Mouse (Mus musculus) cerebellum, adult 9-11 months (tissue): ENCODE measurements around the gene Tacc2.
A peak's percentile ranks its signal among the peaks of the same experiment; 100 is the strongest.

Experiments used
- DNase-seq: peaks from one replicate; pipeline ENCODE4 v3.0.0; 2022

The Tacc2 gene

GRCm38 (mm10) chr7:130732908-130733307, 155.7 kb downstream of the Tacc2 start:
- no peak for DNase-seq

GRCm38 (mm10) chr7:130733423-130733822, 156.2 kb downstream of the Tacc2 start:
- DNase-seq: no peak

DNA sequence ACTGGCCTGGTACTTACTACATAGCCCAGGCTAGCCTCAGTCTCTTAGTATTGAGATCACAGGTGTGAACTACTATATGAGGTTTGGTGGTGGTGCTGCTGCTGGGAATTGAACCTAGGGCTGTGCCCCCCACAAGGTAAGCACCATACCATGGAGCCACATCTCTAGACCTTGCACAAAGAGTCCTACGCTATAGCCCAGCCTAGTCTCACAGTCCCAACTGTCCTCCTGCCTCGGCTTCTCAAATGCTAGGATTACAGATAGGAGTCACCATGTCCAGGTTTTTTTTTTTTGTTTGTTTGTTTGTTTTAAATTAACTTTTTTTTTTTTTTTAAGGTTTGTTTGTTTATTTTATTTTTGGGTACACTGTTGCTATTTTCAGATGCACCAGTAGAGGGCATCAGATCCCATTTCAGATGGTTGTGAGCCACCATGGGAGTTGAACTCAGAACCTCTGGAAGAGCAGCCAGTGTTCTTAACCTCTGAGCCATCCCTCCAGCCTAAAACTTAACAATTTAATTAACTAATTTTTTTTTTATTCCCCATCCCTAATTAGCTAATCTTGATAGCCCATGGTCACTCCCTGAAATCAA, 157.1 kb downstream of the Tacc2 start:
- DNase-seq: no peak

- DNase-seq: no peak
Observed at GRCm38 (mm10) chr7:130741099-130741498, 163.9 kb downstream of the Tacc2 start.

DNA sequence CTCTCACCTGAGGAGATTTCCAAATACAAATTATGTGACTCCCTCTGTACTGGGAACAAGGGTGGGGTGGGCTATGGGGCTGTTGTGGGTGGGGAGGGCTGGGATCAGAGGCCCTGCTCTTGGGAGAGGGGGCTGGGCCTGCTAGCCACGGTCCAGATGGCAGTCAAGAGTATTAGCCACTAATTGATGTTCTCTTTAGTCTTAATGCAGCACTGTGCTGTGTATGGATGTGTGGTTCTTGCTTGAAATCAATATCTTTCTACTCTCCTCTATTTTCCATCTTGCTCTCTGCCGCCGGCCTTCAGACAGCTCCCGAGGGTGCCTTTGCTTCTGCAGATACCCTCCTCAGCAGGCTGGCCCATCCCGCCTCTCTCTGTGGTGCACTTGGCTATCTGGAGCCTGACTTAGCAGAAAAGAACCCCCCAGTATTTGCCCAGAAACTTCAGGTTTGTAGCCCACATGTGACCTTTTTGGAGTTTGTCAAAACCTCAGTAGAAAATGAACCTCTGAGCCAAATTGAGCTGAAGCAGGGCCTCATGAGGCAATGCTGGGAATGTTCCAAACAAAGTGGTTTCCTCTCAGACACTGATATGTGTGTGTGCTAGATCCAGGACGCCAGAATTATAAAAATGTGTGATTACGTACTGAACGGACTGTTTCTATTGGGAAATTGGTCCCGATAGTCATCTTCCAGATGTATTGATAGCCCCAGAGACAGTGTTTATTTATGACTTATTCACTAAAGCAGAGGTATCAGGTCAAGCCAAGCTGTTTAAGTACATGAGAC, 166.2 kb downstream of the Tacc2 start:
- no peak for DNase-seq

DNA sequence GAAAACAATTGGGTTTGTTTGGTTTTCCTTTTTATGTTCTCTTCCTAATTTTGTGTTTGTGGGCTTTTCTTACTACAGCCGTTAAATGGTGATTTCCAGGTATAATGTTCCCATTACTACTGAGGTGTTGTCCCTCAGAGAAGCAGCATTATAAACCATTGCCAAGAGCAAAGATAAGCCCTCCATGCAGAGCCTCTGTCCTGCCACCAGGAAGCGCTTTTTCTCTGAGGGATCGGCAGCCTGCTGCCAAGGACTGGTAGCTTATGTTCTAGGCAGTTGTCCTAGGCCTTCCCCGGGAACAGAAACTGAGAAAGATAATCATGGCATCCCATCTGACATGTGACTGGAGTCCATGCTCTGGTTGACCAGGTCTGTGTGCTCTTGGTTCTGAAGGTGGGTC, 171.9 kb downstream of the Tacc2 start:
- no peak for DNase-seq

DNA sequence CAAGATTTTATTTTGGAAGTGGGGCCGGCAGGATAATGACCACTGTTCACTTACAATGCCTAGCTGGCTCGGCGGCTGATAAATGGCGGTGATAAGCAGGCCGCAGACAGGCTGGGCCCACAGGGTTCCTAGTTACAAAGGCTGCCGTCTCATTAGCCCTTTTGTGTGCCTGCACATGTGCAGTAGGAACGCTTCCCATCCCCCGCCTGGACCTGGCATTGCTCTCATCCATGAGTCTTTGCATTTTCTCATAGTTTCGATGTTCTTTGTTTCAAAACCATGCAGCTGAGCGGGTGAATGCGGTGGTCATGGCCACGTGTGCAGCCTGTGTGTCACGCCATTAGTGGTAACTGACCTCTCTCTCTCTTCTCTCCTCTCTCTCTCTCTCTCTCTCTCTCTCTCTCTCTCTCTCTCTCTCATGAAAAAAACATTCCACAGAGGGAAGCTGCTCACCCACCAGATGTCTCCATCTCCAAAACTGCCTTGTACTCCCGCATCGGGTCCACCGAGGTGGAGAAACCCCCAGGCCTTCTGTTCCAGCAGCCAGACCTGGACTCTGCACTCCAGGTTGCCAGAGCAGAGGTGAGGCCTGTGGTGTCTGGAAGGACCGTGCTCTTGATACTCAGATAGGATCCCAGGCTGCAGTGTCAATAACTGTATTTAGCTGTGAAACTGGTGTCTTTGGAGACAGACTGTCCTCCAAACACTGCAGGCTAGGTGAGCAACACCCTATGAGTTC, 173.7 kb downstream of the Tacc2 start:
- DNase-seq: no peak

DNA sequence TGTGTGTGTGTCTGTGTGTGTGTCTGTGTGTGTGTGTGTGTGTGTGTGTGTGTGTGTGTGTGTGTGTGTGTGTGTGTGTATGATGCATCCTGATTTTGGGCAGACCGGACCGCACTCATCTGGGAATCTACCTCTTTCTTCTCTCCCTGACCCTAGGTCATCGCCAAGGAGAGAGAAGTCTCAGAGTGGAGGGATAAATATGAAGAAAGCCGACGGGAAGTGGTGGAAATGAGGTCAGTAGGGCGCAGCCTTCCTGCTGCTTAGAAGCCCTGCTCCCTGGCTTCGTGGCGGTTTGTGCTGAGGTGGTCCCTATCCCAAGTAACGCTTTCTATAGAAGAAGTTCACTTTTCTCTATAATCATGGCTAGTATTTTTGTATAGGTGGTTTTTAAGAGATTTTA, 174.4 kb downstream of the Tacc2 start:
- DNase-seq: no peak

GRCm38 (mm10) chr7:130754790-130755189, 177.6 kb downstream of the Tacc2 start:
- peak; percentile 65 for DNase-seq

- DNase-seq: no peak
Observed at GRCm38 (mm10) chr7:130756343-130756835, 179.2 kb downstream of the Tacc2 start.

DNA sequence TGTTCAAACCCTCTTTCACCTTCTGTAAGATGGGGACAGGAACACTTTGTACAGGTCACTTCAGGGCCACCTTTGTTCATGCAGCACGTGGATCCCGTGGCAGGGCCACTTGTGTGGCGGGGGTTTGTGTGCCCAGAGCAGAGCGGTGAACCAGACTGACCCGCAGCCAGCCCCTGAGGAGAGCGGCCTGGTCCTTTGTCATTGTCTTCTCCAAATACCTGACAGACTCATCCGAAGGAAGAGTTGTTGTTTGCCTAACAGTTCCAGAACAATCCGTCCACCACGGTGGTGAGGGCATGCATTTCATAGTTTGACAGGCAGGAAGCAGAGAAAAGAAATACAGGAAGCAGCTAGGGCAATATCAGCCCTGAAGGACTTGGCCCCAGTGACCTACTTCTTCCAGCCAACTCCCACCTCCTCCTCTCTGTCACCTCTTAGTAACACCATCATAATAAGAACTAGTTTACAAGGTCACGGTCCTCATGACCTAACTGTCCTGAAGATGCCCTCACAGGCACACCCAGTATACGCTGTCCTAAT, 180.2 kb downstream of the Tacc2 start:
- no peak for DNase-seq

DNA sequence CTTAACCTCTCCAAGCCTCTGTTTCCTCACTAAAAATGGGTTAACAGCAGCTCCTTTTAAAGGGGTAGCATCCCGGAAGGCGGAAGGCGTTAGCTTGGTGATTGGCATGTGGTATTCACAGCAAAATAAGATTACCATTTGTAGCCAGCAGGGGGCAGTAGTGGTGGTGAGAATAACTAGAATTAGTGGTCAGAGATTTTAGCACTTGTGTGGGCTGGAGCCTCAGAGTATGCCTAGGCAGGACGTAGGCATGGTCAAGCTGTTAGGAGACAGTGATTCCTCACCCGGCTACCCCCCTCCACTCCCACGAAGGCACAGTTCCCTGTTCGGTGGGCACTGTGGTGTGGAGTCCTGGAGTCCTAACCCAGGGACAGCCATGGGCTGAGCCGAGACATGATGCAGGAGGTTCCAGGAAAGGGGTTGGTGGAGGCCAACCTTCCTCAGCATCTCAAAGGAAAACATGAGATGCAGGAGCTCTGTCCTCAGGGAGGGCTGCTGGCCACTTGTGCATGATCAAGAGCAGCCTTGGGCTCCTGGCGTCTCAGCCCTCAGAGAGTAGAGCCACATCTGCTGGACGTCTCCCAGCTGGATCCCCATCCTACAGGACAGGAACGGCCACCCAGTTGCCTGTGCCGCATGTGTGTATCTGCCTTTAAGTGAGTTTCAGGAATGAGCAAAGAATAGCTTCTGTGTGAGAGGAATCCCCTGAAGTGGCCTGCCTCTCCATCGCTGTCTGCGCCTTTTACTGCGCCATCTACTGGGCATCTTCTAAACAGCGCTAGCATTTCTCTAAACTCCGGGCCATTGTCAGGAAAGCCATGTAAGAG, 185.0 kb downstream of the Tacc2 start:
- peak; percentile 71 for DNase-seq

- DNase-seq: no peak
Observed at GRCm38 (mm10) chr7:130764160-130764559, 186.9 kb downstream of the Tacc2 start.

DNA sequence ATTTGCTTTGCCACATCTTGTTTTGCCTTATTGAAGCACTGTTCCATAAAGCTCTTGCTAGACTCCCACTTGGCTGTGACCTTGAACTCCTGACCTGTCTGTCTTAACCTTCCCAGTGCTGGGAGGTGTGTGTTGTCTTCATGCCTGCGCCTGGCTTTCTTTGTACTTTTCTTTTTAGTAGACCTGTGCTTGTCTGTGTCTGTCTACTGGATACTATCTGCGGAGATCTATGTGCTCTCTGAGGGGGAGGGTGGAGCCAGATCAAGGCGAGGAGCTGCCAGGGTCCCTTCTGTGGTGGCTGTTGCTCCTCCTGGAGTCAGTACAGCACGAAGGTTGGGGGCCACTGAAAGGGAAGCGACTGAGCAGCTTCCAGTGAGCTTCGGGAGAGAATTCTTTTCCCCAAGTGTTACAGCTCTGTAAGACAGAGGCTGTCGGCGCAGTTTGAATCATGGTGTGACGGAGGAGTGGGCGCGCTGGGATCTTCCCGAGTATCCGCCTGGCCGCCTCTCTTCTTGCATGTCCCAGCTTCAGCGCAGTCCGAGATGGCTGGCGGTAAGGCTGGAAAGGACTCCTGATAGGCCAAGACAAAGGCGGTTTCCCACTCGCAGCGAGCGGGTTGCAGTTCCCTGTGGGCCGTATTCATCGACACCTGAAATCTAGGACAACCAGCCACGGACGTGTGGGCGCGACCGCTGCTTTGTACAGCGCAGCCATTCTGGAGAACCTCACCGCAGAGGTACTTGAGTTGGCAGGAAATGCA, 189.4 kb downstream of the Tacc2 start:
- no peak for DNase-seq

- DNase-seq: no peak
Observed at GRCm38 (mm10) chr7:130768151-130768550, 190.9 kb downstream of the Tacc2 start.

- DNase-seq: peak; percentile 81
Observed at GRCm38 (mm10) chr7:130770707-130771106, 193.5 kb downstream of the Tacc2 start.

GRCm38 (mm10) chr7:130773171-130773830, 196.1 kb downstream of the Tacc2 start:
- DNase-seq: no peak

- no peak for DNase-seq
Observed at GRCm38 (mm10) chr7:130773914-130774630, 196.8 kb downstream of the Tacc2 start, which contains the start of gene Btbd16. TSS of gene Btbd16 (plus strand) at chr7:130774069.

DNA sequence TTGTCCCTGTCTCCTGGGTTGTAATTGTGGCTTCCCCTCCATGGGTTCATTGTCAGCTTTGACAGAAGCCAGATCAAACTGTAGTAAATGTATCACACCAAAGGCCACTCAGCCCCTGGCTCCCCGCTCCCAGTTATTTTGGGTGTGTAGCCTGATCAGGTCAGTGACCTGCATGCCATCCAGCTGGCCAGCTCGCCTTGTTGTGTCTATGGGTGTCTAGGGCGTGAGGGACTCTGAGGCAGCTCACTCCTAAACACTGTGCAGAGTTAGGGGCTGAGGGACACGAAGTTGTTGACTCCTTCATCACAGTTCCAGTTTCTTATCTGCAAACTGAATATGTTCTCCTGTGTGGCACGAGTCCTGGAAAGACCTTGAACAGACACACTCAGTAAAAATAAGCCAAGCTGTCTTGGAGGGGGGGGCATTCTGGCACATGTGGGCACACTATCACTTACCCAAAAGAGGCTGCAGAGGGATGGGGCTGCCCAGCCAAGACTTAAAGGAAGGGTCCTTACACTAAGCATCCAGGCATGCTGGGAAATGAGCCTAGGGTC, 203.7 kb downstream of the Tacc2 start:
- DNase-seq: no peak

- DNase-seq: no peak
Observed at GRCm38 (mm10) chr7:130782501-130783050, 205.3 kb downstream of the Tacc2 start.
